Mouse (Mus musculus) heart, embryonic 10.5 days (tissue): ENCODE data around the gene Pde3a. TPM values are rescaled to one million over a fixed set of nuclear protein-coding genes. Genes with fewer than 3 reads are reported as not detected.

ENCODE experiments used
- DNase-seq: peaks from one replicate; pipeline ENCODE4 v3.0.0-alpha.2; 2017; ENCODE audit warnings: low spot score
- H3K27ac ChIP-seq: fragments of 300-500 bp; sonication (generic); 2 replicates; pipeline ENCODE4 v1.5.1; 2016; ENCODE audit warnings: mild to moderate bottlenecking
- H3K27me3 ChIP-seq: fragments of 300-500 bp; sonication (generic); 2 replicates; pipeline ENCODE4 v1.6.1; 2016; ENCODE audit warnings: mild to moderate bottlenecking; ENCODE audit not compliant: poor library complexity, insufficient read depth, severe bottlenecking
- H3K36me3 ChIP-seq: fragments of 300-500 bp; sonication (generic); 2 replicates; pipeline ENCODE4 v1.6.1; 2016; ENCODE audit warnings: mild to moderate bottlenecking, moderate library complexity
- H3K4me1 ChIP-seq: fragments of 300-500 bp; sonication (generic); 2 replicates; pipeline ENCODE4 v1.6.1; 2016; ENCODE audit warnings: mild to moderate bottlenecking
- H3K4me3 ChIP-seq: fragments of 300-500 bp; sonication (generic); 2 replicates; pipeline ENCODE4 v1.5.1; 2016; ENCODE audit warnings: mild to moderate bottlenecking, moderate library complexity
- H3K9me3 ChIP-seq: fragments of 300-500 bp; sonication (generic); 2 replicates; pipeline ENCODE4 v1.6.1; 2016; ENCODE audit warnings: mild to moderate bottlenecking, moderate library complexity
- WGBS: fragments of 180-500 bp; shearing (Covaris S2); methylation state at CpG from one replicate; pipeline ENCODE4 v1.1.7; 2016; 5-methylcytosine and 5-hydroxymethylcytosine counted together
- polyA plus RNA-seq: library from polyadenylated mRNA; unstranded; fragments of >200 nt; fragmentation: Nextera tagmentation; extraction: Ambion mirVana; gene quantifications from 2 replicates; pipeline ENCODE4 v1.2.1, GENCODE M21; 2016

Gene Pde3a
- polyA plus RNA-seq, 1 experiment from 2014 or later, result 7.5 TPM

DNA sequence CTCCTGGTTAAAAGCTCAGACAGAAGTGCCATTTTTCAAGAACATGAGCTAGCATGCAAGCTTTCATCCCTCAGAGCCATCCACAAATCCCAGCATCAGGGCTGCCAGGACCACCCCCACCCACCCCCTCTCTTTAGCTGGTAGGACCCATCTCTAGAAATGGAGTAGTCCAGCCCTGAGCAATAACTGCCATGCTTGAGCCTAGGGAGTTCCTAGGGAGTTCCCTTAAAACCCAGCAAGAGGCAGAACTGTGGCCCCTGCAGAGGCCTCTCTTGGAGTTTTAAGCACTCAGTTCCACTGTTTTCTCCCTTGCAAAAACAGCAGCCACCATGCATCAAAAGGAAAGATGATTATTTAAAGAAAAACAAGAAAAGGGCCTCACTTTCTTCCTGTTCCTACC is 988 bp upstream of the Pde3a start:
- peak overlapping the region; percentile 85 for H3K4me3 ChIP-seq
- peak overlapping the region; percentile 96 for H3K27ac ChIP-seq
- no peaks in the 10 kb centered on the region for H3K36me3 ChIP-seq
- H3K4me1 ChIP-seq, result peaks cover 24% of the 10 kb centered on the region
- 0 out of 2 replicates have a peak, but pooled peaks cover 4% of the 10 kb centered on the region for H3K27me3 ChIP-seq
- no peaks in the 10 kb centered on the region for H3K9me3 ChIP-seq
- no peak for DNase-seq

DNA sequence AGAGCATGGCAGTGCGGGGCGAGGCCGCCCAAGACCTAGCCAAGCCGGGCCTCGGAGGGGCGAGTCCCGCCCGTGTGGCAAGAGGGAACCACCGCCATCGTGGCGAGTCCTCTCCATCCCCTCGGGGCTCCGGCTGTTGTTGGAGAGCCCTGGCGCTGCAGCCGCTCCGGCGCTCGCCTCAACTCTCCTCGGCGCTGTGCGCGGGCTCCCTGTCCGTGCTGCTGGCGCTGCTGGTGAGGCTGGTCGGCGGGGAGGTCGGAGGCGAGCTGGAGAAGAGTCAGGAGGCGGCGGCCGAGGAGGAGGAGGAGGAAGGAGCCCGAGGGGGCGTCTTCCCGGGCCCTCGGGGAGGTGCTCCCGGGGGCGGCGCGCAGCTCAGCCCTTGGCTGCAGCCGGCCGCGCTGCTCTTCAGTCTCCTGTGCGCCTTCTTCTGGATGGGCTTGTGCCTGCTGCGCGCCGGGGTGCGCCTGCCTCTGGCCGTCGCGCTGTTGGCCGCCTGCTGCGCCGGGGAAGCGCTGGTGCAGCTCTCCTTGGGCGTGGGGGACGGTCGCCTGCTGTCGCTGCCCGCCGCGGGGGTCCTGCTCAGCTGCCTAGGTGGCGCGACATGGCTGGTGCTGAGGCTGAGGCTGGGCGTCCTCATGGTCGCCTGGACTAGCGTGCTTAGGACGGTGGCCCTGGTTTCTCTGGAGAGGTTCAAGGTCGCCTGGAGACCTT is 671 bp downstream of the Pde3a start:
- Histone ChIP-seq H3K4me1 (peaks cover 24% of the 10 kb centered on the region), H3K27me3 (0 out of 2 replicates have a peak, but pooled peaks cover 4% of the 10 kb centered on the region), H3K36me3 (no peaks in the 10 kb centered on the region), H3K9me3 (no peaks in the 10 kb centered on the region), H3K4me3 (peak overlapping the region; percentile 85), H3K27ac (peak overlapping the region; percentile 96)
- DNase-seq, result peak; percentile 87
- WGBS, result under 1% methylated on average over 60 of the region's 68 CpGs

DNA sequence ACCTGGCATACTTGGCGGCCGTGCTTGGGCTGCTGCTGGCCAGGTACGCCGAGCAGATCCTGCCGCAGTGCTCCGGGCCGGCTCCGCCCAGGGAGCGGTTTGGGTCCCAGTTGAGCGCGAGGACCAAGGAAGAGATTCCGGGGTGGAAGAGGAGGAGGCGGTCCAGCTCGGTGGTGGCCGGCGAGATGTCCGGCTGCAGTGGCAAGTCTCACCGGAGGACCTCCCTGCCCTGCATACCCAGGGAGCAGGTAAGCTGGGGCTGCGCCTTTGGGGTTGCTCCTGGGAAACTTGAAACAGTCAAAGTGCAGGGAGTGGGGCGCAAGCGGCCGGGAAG is 1.2 kb downstream of the Pde3a start:
- Histone ChIP-seq H3K9me3 (no peaks in the 10 kb centered on the region), H3K4me3 (peak overlapping the region; percentile 85), H3K4me1 (peaks cover 27% of the 10 kb centered on the region), H3K36me3 (no peaks in the 10 kb centered on the region), H3K27ac (peak overlapping the region; percentile 96), H3K27me3 (0 out of 2 replicates have a peak, but pooled peaks cover 4% of the 10 kb centered on the region)
- under 1% methylated on average over 22 of the region's 22 CpGs for WGBS
- DNase-seq, result peak; percentile 80

DNA sequence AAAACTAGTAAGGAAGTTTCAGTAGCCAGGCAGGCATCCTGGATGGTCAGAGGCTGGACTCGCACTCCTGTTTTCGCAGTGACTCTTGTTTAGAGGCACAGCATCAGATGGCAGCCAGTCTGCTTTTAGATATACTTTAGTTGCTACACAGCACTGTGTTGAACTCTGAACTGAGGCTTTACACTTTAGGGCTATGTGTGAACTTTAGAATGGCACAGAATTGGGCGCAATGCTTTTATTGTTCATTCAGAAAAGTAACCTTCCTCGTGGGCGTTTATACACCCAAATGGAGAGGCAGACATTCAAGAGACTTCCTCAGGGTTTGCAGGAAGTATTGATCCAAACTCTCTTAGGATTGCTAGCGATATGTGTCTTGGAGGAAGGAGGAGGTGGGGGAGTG is 1.9 kb downstream of the Pde3a start:
- Histone ChIP-seq H3K4me3 (peak overlapping the region; percentile 85), H3K36me3 (no peaks in the 10 kb centered on the region), H3K27me3 (0 out of 2 replicates have a peak, but pooled peaks cover 4% of the 10 kb centered on the region), H3K9me3 (no peaks in the 10 kb centered on the region), H3K4me1 (peaks cover 27% of the 10 kb centered on the region), H3K27ac (no peak overlapping the region)
- WGBS, result 37% methylated on average over 6 of the region's 6 CpGs
- no peak for DNase-seq

DNA sequence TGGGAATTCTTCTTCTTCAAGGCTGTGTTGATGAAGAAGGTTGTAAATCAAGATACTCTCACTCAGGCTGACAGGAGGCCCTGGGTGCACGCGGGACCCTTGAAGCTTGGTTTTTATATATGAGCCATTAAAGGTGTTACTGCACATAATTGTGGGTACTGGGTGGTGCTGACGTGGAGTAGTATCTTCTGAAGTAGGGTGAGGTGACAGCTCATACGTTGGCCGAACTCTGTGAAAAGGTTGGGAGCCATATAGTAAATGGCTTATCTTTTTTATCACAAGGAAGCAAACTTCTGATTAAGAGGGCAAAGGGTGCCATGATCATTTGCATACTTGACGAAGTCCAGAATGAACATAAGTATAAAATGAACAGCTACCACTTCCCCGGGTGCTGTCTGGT is 3.5 kb downstream of the Pde3a start:
- WGBS, result 70% methylated on average over 7 of the region's 7 CpGs
- Histone ChIP-seq H3K27me3 (0 out of 2 replicates have a peak, but pooled peaks cover 4% of the 10 kb centered on the region), H3K4me1 (peaks cover 38% of the 10 kb centered on the region), H3K4me3 (no peak overlapping the region), H3K27ac (no peak overlapping the region), H3K36me3 (no peaks in the 10 kb centered on the region), H3K9me3 (no peaks in the 10 kb centered on the region)
- no peak for DNase-seq

DNA sequence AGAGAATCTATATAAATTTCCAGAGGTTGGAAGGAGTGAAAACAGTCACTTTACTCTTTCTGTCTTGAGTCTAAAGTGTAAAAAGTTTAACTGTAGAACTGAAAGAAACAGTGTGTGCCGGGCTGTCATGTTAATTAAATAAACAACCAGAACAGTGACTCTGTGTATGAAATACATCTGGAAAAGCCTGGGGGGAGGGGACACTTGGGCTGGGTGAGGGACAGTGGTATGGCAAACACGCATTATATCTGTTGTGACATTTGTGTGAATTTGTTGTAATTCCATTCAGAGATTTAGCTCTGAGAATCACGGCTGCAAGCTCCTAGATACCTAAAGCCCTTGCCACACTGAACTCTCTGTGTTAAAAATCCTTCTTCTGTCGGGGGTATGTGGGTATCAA is 5.9 kb downstream of the Pde3a start:
- Histone ChIP-seq H3K27me3 (0 out of 2 replicates have a peak, but pooled peaks cover 4% of the 10 kb centered on the region), H3K36me3 (no peaks in the 10 kb centered on the region), H3K9me3 (no peaks in the 10 kb centered on the region), H3K27ac (no peak overlapping the region), H3K4me3 (no peak overlapping the region), H3K4me1 (peaks cover 33% of the 10 kb centered on the region)
- DNase-seq, result no peak
- 69% methylated on average over 4 of the region's 4 CpGs for WGBS

DNA sequence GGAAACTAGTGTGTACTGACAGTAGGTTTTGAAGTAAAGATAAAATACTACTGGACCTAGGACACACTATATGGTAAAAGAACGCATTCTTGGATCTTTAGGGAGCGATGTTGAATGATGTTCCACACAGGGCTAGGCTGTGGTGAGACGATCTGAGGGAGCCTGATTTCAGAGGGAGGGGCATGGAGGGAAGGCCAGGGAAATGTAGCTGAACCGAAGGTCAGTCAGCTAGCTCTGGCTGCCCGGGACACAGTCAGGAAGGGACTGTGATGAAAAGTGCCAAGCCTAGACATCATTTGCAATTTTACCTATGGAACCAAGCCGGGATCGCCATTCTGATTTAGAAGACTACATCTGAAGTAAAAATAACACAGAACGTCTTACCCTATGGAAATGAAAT is 7.8 kb downstream of the Pde3a start:
- H3K9me3 ChIP-seq, result no peaks in the 10 kb centered on the region
- H3K36me3 ChIP-seq, result no peaks in the 10 kb centered on the region
- H3K27ac ChIP-seq, result no peak overlapping the region
- H3K4me3 ChIP-seq, result no peak overlapping the region
- DNase-seq, result no peak
- H3K27me3 ChIP-seq, result no peaks in the 10 kb centered on the region
- 56% methylated on average over 8 of the region's 8 CpGs for WGBS
- peaks cover 29% of the 10 kb centered on the region for H3K4me1 ChIP-seq

DNA sequence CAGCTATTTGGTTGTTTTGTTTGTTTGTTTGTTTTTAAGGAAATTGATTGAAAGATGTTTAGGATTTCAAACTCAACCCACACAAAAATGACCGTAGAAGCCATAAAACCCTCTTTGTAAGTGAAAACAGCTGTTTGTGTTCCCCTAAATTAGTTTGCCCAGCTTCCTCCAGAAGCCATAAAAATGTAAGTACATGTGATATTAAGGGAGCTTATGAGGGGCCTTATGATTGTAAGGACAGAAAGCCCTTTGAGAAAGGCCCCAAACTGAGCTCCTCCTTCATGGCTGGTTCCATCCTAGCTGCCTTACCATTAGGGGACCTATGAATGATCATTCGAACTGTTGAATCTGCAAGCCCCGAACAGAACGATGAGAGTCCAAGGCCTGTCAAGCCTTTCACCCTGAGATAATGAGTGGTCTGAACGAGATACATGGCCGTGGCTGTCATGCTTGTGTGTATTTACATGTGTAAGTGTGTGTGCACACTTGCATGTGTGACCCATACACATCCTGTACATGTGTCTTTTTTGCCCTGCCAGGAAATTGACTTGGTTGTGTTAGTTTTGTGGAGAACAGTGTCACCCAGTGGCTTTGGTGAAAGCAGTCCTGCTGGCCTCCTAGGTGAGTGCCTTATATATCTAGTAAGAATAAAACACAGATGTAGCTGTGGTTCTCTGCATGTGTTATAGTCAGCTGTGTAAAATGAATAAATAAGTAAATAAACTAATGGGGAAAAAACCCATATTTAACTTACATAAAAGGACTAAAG is 8.5 kb downstream of the Pde3a start:
- no peak overlapping the region for H3K27ac ChIP-seq

DNA sequence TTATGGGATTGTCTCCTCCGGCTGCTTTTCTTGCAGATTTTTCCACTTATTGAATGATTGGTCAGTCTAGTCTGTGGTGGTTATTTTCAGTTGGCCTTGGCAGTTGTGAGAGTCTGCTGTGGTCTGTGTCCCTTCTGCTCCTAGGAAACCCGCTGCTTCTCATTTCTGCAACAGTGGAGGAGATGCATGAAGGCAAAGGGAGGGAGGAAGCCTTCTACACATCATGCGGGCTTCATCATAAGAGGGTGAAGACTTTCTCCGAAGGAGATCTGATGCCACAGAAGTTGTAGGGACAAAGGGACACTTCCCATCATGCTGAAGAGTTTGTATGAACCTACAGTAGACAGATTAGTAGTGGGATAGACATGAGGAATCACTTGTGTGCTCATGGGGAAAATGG is 16.2 kb downstream of the Pde3a start:
- Histone ChIP-seq H3K4me1 (peaks cover 10% of the 10 kb centered on the region), H3K27ac (no peak overlapping the region), H3K36me3 (0 out of 2 replicates have a peak, but pooled peaks cover 2% of the 10 kb centered on the region), H3K27me3 (no peaks in the 10 kb centered on the region), H3K4me3 (no peak overlapping the region), H3K9me3 (no peaks in the 10 kb centered on the region)
- WGBS, result 83% methylated on average over 4 of the region's 4 CpGs
- DNase-seq, result peak; percentile 53

More for the DNA sequence above, 8.5 kb downstream of the Pde3a start:
- Histone ChIP-seq H3K27me3 (no peaks in the 10 kb centered on the region), H3K4me3 (no peak overlapping the region), H3K9me3 (no peaks in the 10 kb centered on the region), H3K36me3 (no peaks in the 10 kb centered on the region), H3K4me1 (peaks cover 30% of the 10 kb centered on the region)
- DNase-seq, result no peak
- WGBS, result 83% methylated on average over 6 of the region's 6 CpGs

DNA sequence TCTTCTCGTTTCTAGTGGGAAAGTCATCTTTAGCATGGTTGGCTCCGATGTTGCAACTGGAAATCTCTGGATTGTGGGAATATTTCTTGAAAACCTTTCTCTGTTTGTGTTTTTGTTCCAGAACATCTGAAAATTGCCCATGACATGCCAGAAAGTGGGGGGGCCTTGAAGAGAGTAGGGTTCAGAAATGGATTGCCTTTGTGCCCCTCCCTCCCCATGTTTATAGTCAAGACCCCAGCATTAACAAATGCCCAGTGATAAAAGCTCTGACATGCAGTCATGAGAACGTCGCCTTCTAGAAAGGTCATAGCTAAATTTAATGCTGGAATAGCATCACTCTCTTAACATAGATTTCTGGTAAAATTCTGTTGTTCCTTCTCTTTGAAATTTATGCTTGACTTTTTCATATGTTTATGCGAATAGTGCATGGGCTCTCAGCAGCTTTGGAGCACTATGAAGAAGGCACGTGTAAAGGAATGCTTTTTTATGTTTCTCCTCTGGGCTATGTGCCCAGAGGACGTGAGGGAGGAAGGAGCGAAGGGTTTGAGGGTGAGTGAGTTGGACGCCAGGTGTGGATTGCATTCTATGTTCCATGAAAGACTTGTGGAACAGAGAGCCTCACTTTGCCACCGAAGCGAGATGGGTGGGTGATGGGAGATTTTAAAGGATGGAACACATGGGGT is 19.0 kb downstream of the Pde3a start:
- WGBS, result 87% methylated on average over 11 of the region's 11 CpGs

DNA sequence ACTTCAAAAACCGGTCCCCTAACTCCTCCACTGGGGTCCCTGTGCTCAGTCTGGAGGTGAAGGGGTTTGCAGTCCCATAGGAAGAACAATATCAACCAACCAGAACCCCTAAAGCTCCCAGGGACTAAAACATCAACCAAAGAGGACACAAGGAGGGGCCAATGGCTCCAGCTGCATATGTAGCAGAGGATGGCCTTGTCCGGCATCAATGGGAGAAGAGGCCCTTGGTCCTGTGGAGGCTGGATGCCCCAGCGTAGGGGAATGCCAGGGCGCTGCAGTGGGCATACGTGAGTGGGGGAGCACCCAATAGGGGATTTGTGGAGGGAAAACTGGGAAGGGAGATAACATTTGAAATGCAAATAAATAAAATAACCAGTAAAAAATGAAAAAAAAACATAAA is 19.8 kb downstream of the Pde3a start:
- Histone ChIP-seq H3K27me3 (no peaks in the 10 kb centered on the region), H3K4me3 (no peak overlapping the region), H3K36me3 (0 out of 2 replicates have a peak, but pooled peaks cover 2% of the 10 kb centered on the region), H3K9me3 (no peaks in the 10 kb centered on the region), H3K27ac (no peak overlapping the region), H3K4me1 (peaks cover 6% of the 10 kb centered on the region)
- peak; percentile 55 for DNase-seq
- WGBS, result 89% methylated on average over 5 of the region's 5 CpGs

More for the DNA sequence above, 19.0 kb downstream of the Pde3a start:
- no peaks in the 10 kb centered on the region for H3K27me3 ChIP-seq
- no peak overlapping the region for H3K27ac ChIP-seq
- H3K9me3 ChIP-seq, result no peaks in the 10 kb centered on the region
- peak; percentile 24 for DNase-seq
- H3K36me3 ChIP-seq, result 0 out of 2 replicates have a peak, but pooled peaks cover 2% of the 10 kb centered on the region
- no peaks in the 10 kb centered on the region; the same call in 1 of the 2 replicates for H3K4me1 ChIP-seq
- H3K4me3 ChIP-seq, result no peak overlapping the region

DNA sequence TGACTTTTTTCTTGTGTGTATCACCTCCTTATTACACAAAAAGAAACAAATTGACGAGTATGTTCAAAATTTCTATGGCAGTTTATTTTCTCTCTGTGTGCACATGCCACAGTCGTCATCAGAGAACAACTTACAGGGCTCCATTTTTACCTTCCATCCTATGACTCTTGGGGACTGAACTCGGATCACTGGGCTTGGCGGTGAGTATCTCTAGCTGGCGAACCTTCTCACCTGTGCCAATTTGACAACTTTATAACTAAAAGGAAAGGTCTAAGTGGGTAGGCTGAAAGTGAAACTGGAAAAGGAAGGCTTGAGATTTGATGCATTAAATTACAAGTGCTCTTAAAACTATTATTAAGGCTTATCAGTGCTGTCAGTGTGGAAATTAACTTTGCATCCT is 22.1 kb downstream of the Pde3a start:
- Histone ChIP-seq H3K36me3 (0 out of 2 replicates have a peak, but pooled peaks cover 2% of the 10 kb centered on the region), H3K27ac (no peak overlapping the region), H3K27me3 (no peaks in the 10 kb centered on the region), H3K4me3 (no peak overlapping the region), H3K4me1 (peaks cover 6% of the 10 kb centered on the region), H3K9me3 (no peaks in the 10 kb centered on the region)
- DNase-seq, result peak; percentile 17
- 84% methylated on average over 5 of the region's 5 CpGs for WGBS

DNA sequence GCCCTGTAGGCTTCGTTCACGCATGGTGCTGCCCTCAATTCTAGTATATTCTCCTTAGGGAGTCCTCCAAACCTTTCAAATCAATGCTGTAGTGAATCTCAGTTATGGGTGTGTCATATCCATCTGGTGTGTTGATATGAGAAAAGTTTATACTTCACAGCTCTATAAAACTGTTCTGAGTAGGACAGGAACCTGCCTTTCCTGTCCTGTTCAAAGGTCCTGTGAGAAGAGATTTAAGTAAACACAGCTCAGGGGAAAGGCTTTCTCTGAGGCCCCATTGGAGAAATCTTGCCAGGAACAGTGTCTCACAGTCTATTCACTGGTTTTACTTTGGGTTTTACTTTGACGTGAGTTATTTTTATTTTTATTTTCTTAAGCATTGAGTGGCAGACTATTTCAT is 22.5 kb downstream of the Pde3a start:
- Histone ChIP-seq H3K4me1 (peaks cover 6% of the 10 kb centered on the region), H3K9me3 (no peaks in the 10 kb centered on the region), H3K36me3 (0 out of 2 replicates have a peak, but pooled peaks cover 2% of the 10 kb centered on the region), H3K27me3 (no peaks in the 10 kb centered on the region), H3K4me3 (no peak overlapping the region), H3K27ac (no peak overlapping the region)
- 81% methylated on average over 3 of the region's 3 CpGs for WGBS
- DNase-seq, result no peak
